Comparison of ENCODE assay signal across 9 mouse cellular contexts in genomic region chr12:79839096-79839941, GRCm38 (mm10).
DNase-seq lines count a peak whose midpoint lies in the region; ATAC-seq lines count a peak whose summit lies in the region.
"Had no signal": no experiment of that assay in that cellular context is flagged by ENCODE, and none has a peak within 500 bp of the region (broad histone marks: within the 10 kb centered on the region; RNA-seq: fewer than 3 reads in every experiment).

No protein-coding gene starts in this region.

- no peak for ATAC-seq in kidney, embryonic 15.5 days (replicated peaks; ENCODE audit: low FRiP score)
- no peak for ATAC-seq in hindbrain, embryonic 12.5 days (ENCODE audit: low FRiP score)
- no peak for ATAC-seq in midbrain, embryonic 14.5 days (ENCODE audit: low FRiP score, low TSS enrichment)
- ATAC-seq: Patski had no signal

- H3K4me1 ChIP-seq in kidney, embryonic 15.5 days: peaks cover 69% of the 10 kb centered on the region
- H3K4me1 ChIP-seq in embryonic facial prominence, embryonic 10.5 days: peaks cover 75% of the 10 kb centered on the region
- peaks cover 60% of the 10 kb centered on the region for H3K4me1 ChIP-seq in hindbrain, embryonic 12.5 days
- peaks cover 34% of the 10 kb centered on the region for H3K4me1 ChIP-seq in midbrain, embryonic 14.5 days (ENCODE audit: control insufficient read depth, insufficient read depth, low read length)

- no peak overlapping the region for H3K9ac ChIP-seq in kidney, embryonic 15.5 days
- 0 out of 2 replicates have a peak overlapping the region, but pooled peaks have one; percentile 4 for H3K9ac ChIP-seq in hindbrain, embryonic 12.5 days
- H3K9ac ChIP-seq in midbrain, embryonic 14.5 days (replicated peaks; ENCODE audit: low read length): no peak overlapping the region

- no peaks in the 10 kb centered on the region for H3K36me3 ChIP-seq in kidney, embryonic 15.5 days
- H3K36me3 ChIP-seq in embryonic facial prominence, embryonic 10.5 days (replicated peaks): no peaks in the 10 kb centered on the region
- no peaks in the 10 kb centered on the region for H3K36me3 ChIP-seq in hindbrain, embryonic 12.5 days
- H3K36me3 ChIP-seq in midbrain, embryonic 14.5 days (ENCODE audit: control insufficient read depth, insufficient read depth, low read length): no peaks in the 10 kb centered on the region

- no peak overlapping the region for H3K4me3 ChIP-seq in kidney, embryonic 15.5 days (replicated peaks)
- no peak overlapping the region for H3K4me3 ChIP-seq in embryonic facial prominence, embryonic 10.5 days
- H3K4me3 ChIP-seq in hindbrain, embryonic 12.5 days: no peak overlapping the region
- no peak overlapping the region for H3K4me3 ChIP-seq in midbrain, embryonic 14.5 days (replicated peaks; ENCODE audit: low read depth, low read length)

- peak overlapping the region; percentile 89 for H3K27ac ChIP-seq in kidney, embryonic 15.5 days
- peak overlapping the region; percentile 85 for H3K27ac ChIP-seq in embryonic facial prominence, embryonic 10.5 days (replicated peaks)
- peak overlapping the region; percentile 60 for H3K27ac ChIP-seq in hindbrain, embryonic 12.5 days
- H3K27ac ChIP-seq in midbrain, embryonic 14.5 days (replicated peaks; ENCODE audit: low read depth, low read length): peak overlapping the region; percentile 14; the same call in 1 of the 2 replicates

- no peak for DNase-seq in kidney, adult 18-20 months
- no peak for DNase-seq in embryonic facial prominence, embryonic 10.5 days (ENCODE audit: low spot score)
- peak; percentile 42 for DNase-seq in midbrain, embryonic 14.5 days
- no peak for DNase-seq in natural killer cell, adult 2 months (ENCODE audit: low spot score in 2 of 2)
- DNase-seq in ovary, adult 18-20 months (ENCODE audit: low spot score): no peak
- DNase-seq in c-Kit-positive CD71-positive TER-119-positive erythroid progenitor cells, embryonic 14.5 days (ENCODE audit: low spot score): no peak

- H3K9me3 ChIP-seq in kidney, embryonic 15.5 days (replicated peaks): no peaks in the 10 kb centered on the region
- H3K9me3 ChIP-seq in embryonic facial prominence, embryonic 10.5 days: no peaks in the 10 kb centered on the region
- no peaks in the 10 kb centered on the region for H3K9me3 ChIP-seq in hindbrain, embryonic 12.5 days (replicated peaks)
- no peaks in the 10 kb centered on the region for H3K9me3 ChIP-seq in midbrain, embryonic 14.5 days (ENCODE audit: control insufficient read depth, low read length)

- 60% methylated on average over 12 of the region's 12 CpGs for WGBS in kidney, embryonic 15.5 days
- WGBS in embryonic facial prominence, embryonic 10.5 days: 43% methylated on average over 12 of the region's 12 CpGs
- WGBS in hindbrain, embryonic 12.5 days: 26% methylated on average over 12 of the region's 12 CpGs
- 13% methylated on average over 12 of the region's 12 CpGs for WGBS in midbrain, embryonic 14.5 days

- no peak overlapping the region for H3K4me2 ChIP-seq in kidney, embryonic 15.5 days
- H3K4me2 ChIP-seq in hindbrain, embryonic 12.5 days (replicated peaks): no peak overlapping the region
- no peak overlapping the region for H3K4me2 ChIP-seq in midbrain, embryonic 14.5 days (ENCODE audit: low read length)

- no peaks in the 10 kb centered on the region for H3K27me3 ChIP-seq in kidney, embryonic 15.5 days
- no peaks in the 10 kb centered on the region for H3K27me3 ChIP-seq in embryonic facial prominence, embryonic 10.5 days (replicated peaks; ENCODE audit: low read depth, poor library complexity, severe bottlenecking)
- H3K27me3 ChIP-seq in hindbrain, embryonic 12.5 days: no peaks in the 10 kb centered on the region
- no peaks in the 10 kb centered on the region for H3K27me3 ChIP-seq in midbrain, embryonic 14.5 days (ENCODE audit: control insufficient read depth, insufficient read depth, low read length)
- H3K27me3 ChIP-seq: Patski had no signal

Comparison
In these comparisons a context has a peak if more than half of its experiments do, and no peak if none do; other contexts are left out.
1. H3K27ac ChIP-seq: peak in every context shown above with its lines; median percentile 89 in kidney, embryonic 15.5 days; 85 in embryonic facial prominence, embryonic 10.5 days; 60 in hindbrain, embryonic 12.5 days; 14 in midbrain, embryonic 14.5 days.